15 mouse cellular contexts compared by ENCODE assay signal in genomic region chr1:71967574-71968104, GRCm38 (mm10).
"Had no signal": no experiment of that assay in that cellular context is flagged by ENCODE, and none has a peak within 500 bp of the region (broad histone marks: within the 10 kb centered on the region; RNA-seq: fewer than 3 reads in every experiment).

No protein-coding gene starts in this region.

- DNase-seq: kidney, adult 11 months; kidney, adult 8-10 months; kidney, postnatal 10 days; kidney, postnatal 36 days; left cerebral cortex, postnatal 4 days; liver, postnatal 0 days; thymus, adult 18-20 months; thymus, postnatal 36 days had no signal

- ATAC-seq: liver, postnatal 0 days; midbrain, embryonic 16.5 days had no signal

- H3K4me2 ChIP-seq: kidney, embryonic 15.5 days; limb, embryonic 12.5 days; limb, embryonic 15.5 days; liver, embryonic 11.5 days; midbrain, embryonic 12.5 days had no signal

- H3K9ac ChIP-seq: kidney, embryonic 15.5 days; limb, embryonic 12.5 days; limb, embryonic 15.5 days; liver, embryonic 14.5 days; liver, postnatal 0 days; midbrain, embryonic 12.5 days had no signal

- H3K4me1 ChIP-seq: kidney, embryonic 15.5 days; limb, embryonic 12.5 days; limb, embryonic 15.5 days; midbrain, embryonic 12.5 days had no signal

- H3K36me3 ChIP-seq: kidney, embryonic 15.5 days; limb, embryonic 12.5 days; limb, embryonic 15.5 days; midbrain, embryonic 12.5 days had no signal

- H3K27ac ChIP-seq: kidney, embryonic 15.5 days; limb, embryonic 12.5 days; limb, embryonic 15.5 days; liver, embryonic 14.5 days; midbrain, embryonic 12.5 days had no signal

- H3K9me3 ChIP-seq: kidney, embryonic 15.5 days; limb, embryonic 12.5 days; limb, embryonic 15.5 days; midbrain, embryonic 12.5 days had no signal

- H3K27me3 ChIP-seq: kidney, embryonic 15.5 days; limb, embryonic 12.5 days; limb, embryonic 15.5 days; midbrain, embryonic 12.5 days had no signal

- H3K4me3 ChIP-seq: kidney, embryonic 15.5 days; limb, embryonic 12.5 days; limb, embryonic 15.5 days; midbrain, embryonic 12.5 days had no signal
